Mouse (Mus musculus): Measurements from ENCODE around the gene D630003M21Rik.

DNA sequence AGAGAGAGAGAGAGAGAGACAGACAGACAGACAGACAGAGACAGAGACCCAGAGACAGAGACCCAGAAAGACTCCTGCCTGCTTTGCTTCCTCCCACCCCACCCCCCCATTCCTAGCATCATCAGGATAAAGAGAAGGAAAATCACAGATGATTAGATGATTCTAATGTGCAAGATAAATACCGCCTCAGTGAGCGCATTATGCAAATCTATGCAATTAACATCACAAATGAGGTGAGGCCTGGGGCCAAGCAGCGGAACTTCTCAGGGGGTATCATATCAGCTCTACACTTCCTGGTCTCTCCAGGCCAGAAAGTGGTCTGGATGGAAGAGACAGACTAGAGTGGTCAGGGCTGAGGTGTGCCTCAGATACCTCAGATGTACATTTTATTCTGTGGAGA, 51.4 kb downstream of the D630003M21Rik start:
- TF ChIP-seq POLR2A (IDR thresholded peaks at IDR 0.05; ENCODE audit: borderline replicate concordance, low read depth, low read length) (no peak), CTCF (IDR thresholded peaks at IDR 0.05; ENCODE audit: low read depth, low read length) (no peak)

All from bone marrow macrophage, adult 2 months (primary cell).